Mouse (Mus musculus) spleen, embryonic (tissue): ENCODE data around the gene Best3.

Source experiments
- CTCF ChIA-PET: fragments of 350-600 bp; sonication (Branson Sonifier 250); formaldehyde crosslinking; loops from one replicate; lab custom pipeline; 2022; lab: Charles Lee

Gene Best3

DNA sequence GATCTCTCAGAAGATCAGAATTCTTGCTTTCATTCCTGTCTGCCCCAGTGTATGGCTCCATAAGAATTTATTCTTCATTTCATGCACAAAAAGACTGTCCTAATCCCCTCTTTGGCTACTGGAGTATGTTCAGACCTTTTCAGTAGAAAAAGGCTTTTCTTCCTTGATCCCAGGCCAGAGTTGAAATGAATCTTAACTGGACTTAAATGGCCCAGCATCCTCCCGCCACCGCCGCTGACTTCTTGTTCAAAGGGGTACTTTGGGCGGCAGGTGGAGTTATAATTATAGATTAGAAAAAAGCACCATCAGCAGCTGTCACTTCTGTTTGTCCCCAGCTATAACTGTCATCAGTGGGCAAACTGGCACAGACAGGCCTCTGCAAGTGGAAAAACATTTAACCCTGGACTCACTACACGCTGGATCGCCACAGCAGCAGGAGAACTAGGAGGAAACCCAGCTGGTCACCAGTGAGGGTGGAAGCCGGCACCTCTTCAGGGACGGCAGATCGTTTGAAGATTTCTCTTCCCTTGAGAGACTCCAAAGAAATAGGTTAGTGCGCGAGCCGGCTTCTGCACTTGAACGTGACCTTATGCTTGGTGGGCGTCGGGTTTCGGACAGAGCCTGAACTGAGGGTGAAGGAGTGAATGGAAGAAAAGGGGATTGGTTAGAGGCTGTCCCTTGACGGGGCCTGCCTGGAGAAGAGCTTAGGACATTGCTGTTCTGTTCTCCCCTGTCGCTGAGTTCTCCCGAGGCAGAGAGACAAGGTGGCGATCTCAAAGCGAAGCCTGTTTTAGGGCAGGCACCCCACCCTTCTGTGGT is at the start of gene Best3:
Gene Best3, plus strand, starts transcription at position 51 of the 819 bp plus-strand sequence.
- CTCF ChIA-PET: no interaction called here

DNA sequence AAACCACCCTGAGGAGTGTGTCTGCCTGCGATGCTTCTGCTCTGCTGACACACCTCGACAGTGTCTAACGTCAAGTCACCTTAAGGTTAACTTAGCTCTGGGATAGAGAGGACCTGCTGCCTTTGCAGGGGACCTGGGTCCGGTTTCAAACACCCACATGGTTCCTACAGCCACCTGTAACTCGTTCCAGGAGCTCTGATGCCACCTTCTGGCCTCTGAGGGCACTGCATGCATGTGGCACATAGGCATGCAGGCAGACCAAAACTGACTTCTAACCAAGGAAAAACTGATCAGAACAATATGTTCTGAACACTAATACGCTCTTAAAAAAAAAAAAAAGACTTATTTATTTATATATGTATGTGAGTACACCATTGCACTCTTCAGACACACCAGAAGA is 43.1 kb upstream of the Best3 start:
- CTCF ChIA-PET: no interaction called here

DNA sequence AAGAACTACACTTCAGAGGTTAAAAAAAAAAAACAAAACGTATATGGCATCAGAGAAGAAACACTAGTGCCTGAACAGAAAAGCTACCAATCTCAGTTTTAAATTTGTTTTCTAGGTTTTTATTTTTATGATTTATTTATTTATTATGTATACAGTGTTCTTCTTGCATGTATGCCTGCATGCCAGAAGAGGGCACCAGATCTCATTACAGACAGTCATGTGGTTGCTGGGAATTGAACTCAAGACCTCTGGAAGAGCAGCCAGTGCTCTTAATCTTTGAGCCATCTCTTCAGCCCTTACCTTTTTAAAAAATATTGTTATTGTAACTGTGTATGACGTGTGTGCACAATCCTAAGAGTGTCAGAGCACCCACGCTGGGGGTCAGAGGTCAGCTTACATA is 42.0 kb upstream of the Best3 start:
- CTCF ChIA-PET: no interaction called here

DNA sequence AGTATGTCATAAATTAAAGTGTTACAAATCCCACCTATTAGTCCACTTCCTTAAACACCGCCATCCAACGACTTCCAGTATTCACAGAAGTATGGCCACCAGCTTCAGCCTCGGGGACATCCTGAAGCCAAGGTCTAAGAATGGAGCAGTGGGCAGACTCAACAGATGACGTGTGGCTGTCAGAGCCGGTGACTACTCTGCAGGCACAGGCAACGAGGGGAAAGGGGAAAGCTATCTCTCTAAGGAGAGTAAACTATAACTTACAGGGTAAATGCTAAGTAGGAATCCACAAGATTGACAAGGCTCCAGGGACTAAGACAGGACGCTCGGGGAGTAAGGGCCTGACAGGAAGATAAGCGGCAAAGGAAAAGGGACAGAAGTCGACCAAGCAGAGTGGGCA is 41.2 kb upstream of the Best3 start:
- CTCF ChIA-PET: interaction anchor here (0.6 kb wide), 2 partner anchors 92 to 998 kb away, joined by 3 to 6 read pairs; no protein-coding TSS in a partner anchor

DNA sequence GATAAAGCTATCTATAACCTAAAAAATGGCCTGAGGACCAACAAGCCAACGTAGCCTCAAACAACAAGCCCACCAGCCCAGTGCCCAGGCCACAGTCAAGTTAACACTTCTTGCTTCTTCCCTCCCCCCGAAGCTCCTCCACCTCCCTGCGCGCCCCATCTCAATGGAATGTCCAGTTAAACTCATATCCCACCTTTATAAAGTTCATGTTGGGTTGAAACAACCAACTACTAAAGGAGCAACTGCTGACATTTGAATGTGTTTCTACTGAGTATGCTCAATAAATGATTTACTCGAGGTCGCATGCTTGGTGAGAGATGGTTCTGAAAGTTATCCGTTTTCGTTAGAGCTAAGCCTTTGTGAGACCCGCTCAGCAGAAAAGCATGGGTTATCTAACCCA is 37.7 kb upstream of the Best3 start:
- CTCF ChIA-PET: interaction anchor here (0.5 kb wide), 1 partner anchor 261 kb away, joined by 3 read pairs; no protein-coding TSS in a partner anchor

DNA sequence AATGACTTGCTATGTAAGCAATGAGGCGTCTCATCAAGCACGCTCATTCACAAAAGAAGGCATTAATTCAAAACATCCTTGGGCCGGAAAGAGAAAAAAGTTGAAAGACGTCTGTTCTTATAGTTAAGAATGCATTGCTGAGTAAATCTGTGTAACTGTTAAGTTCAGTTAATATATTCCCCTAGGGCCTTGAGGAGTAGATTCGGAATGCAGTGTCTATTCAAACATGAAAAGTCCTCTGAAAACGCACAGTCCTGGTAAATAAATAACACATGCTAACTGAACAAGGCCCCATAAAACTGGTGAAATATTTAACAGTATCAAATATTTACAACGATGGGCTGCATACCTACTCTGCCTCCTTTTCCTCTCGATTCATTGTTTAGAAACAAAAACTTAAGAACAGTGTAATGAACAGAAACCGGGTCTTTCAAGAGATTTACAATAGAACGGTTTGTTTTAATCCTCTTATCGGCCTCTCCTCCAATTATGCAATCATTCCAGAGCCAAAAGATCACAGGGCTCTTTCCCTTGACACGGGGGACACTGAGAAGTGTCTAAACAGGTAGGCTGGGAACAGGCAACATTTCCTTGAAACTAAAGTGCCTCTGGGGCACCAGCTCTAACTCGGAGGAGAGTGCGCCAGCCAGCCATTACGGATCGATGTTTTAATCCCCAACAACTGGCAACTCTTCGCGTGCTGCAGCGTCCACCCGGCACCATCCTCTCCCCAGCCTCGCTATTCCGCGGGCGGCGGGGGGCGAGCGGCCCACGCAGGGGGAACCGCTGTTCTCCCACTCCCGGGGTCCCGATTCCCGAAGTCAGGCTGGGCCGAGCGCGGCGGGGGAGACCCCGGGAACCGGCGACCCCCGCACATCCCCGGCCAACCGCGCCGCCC is 36.8 kb upstream of the Best3 start:
- CTCF ChIA-PET: no interaction called here

DNA sequence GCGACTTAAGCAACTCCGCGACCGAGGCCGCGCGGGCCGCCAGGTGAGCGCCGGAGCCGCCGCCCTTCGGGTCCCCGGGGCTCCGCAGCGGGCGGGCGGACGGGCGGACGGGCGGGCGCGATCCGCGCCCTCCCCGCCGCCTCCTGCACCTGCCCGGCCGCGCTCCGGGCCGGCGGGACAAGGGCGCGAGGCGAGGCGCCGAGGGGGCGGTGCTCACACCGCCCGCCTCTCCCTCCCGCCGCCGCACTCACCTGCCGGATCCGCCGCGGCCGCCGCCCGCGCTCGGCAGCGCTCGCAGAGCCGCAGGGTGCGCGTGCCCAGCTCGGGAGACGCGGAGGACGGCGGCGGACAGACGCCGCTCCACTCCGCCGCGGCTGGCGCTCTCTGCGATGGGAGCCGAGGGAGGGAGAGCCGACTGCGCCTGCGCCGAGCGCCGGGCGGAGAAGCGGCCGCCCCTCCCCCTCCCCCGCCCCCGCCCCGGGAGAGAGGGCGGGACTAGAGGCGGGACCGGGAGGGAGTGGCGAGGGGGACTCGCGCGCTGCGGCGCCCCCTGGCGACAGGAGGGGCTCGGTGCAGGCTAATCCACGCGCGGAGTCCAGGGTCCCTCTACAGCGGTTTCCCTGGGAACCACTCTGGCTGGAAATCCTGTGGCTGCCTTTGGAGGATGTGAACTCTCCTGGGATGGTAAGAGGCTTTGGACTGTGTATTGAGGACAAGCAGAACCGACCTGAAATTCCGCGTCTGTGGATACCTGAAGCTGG is 35.9 kb upstream of the Best3 start, which contains the start of gene Rab3ip:
Gene Rab3ip, minus strand, starts transcription at position 761 of the 761 bp plus-strand sequence.
- CTCF ChIA-PET: interaction anchor here (0.7 to 0.8 kb wide), 2 partner anchors 10 to 18 kb away, joined by 3 read pairs; no protein-coding TSS in a partner anchor

DNA sequence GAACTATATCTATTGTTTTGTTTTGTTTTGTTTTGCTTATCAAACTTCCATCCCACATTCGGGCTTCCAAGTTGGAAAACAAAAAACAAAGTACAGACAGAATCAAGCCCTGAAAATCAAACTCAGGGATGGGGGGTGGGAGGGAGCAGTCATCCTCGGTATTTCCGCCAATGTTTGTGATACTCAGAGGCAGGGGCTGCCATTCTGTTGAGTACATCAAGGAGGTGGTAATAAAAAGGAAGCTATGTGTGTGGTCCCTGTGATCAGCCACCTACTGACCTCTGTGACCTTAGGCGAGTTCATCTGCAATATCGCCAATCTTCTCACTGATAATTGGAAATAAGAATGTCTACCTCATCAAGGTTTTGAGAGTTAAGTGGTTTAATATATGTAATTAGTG is 35.2 kb upstream of the Best3 start:
- CTCF ChIA-PET: interaction anchor here (0.7 to 0.8 kb wide), 2 partner anchors 11 to 17 kb away, joined by 3 read pairs; no protein-coding TSS in a partner anchor

DNA sequence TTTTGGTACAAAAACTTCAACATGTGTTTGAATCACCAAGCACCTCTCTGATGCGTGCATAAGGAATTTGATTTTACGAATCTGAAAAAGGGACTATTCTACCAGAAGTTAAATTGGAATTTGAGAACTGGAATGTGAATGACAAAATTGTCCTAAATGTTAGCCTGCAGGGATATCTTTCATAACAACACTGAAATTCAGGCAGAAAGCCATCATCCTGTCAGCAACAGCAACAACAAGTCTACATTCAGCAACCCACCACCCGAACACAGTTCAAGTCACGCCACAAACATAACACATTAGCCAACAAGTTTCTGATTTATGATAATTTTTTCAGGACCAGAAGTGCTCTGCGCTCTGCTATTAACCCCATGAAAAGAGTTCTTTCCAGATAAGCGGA is 30.9 kb upstream of the Best3 start:
- CTCF ChIA-PET: interaction anchor here (0.6 kb wide), 1 partner anchor 55 kb away, joined by 4 read pairs; no protein-coding TSS in a partner anchor

DNA sequence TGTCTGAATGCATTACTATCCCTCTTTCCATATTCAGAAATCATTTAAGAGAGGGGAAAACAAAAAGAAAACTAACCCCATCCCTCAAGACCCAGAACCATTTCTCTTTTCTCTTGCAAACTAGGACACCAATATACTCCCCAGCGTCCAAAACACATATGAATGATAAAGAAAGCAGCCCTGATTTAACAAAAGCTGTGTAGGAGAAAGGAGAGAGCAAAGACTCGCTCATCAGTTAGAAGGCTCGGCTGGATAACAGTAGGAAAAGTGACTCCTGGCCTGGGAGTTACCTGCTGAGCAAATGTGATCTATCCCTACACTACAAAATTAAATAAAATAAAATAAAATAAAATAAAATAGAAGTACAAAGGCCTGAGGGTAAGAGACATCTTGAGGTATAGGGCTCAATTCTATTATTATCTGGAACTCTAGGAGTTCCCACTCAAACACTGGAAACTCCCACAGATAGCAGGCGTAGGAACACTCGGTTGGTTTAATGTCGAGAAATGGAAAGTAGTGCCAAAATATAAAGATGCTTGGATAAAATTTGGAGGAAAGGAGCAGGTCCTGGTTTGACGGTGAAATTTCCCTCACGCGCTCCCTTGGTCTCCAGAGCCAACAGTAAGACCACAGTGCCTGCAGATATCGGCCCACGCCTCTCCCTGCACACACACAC is 29.5 kb upstream of the Best3 start:
- CTCF ChIA-PET: no interaction called here

DNA sequence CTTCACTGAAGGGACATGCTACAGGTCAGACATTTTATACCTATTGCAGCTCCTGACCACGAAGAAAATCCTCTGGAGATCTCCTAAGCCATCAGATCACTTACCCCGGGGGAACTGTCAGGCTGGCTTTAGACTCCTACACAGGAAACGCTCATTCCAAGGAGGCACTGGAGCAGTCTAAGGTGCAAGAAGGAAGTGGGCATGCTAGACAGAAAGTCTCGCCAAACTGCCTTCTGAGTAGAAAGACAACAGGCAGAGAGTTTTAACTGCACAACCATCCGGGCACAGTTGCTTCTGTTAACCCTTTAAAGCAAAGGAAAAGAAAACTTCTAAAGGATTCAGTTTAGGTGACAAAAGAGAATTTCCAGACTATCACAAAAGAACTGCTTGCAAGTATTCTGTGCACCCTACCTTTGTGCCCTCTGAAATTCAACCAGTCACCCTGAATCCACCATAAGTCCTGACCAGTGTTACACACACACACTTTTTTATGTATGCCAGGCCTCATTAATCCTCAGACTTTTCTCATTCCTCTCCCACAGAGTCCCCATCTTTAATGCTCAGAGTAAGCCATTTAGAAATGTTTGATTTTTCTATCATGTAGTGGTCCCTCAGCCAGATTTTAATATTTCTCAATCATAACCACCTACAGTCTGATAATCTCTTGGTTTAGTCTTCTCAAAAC is 28.1 kb upstream of the Best3 start:
- CTCF ChIA-PET: interaction anchor here (0.6 kb wide), 1 partner anchor 744 kb away, joined by 9 read pairs; no protein-coding TSS in a partner anchor

DNA sequence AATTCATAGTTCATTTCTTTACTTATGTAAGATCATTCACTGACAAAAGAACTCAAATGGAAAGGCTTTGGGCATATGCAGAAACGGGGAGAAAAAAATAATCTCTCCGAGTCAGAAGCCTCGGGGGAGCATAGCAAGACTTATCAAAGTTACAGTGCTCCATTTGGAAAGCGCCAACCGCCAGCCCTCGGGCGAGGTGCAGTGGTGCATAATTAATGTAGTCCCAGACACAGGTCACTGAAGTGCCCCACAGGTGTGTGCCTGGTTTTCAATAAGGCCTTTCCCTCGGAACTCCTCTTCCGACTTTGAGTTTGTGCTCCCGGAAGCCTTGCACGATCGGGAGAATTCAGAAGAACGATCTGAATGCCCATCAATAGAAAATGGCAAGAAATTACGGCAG is 24.0 kb upstream of the Best3 start:
- CTCF ChIA-PET: no interaction called here

DNA sequence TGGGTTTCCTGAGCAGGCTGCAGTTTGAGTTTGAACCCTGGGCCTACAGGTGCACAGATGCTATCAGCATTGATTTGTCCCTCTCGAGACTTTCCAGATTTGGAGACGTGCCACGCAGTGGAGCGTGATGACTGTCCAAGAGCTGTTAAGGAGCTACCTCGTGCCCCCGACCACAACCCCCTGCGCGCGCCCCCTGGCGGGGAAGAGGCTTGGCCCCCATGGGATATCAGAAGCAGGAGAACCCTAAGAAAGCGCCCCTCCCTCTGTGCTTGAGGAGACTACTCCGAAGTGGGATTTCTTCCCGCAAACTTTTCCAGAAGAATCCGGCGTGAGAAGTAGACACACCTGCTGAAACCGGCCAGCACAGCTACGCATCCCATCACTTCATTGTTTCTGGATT is 23.3 kb upstream of the Best3 start:
- CTCF ChIA-PET: no interaction called here

DNA sequence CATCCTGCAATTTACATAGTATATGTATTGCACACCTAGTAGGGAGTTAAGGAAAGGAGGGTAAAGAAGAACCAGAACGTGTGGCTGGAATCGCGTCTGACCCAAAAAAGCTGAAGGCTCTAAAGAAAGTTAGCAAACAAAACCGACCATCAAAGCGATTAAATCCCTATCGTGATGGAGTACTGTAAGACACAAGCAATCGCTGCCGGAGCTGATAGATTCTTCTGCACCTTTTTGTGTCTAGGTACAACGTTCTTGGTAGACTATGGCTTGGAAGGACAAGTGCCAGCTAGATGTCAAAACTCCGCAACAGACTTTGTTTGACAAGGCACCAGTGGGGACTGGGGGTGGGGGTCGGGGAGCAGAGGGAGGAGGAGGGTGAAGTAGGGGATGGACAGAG is 22.0 kb upstream of the Best3 start:
- CTCF ChIA-PET: interaction anchor here (0.6 kb wide), 1 partner anchor 267 kb away, joined by 4 read pairs; no protein-coding TSS in a partner anchor

DNA sequence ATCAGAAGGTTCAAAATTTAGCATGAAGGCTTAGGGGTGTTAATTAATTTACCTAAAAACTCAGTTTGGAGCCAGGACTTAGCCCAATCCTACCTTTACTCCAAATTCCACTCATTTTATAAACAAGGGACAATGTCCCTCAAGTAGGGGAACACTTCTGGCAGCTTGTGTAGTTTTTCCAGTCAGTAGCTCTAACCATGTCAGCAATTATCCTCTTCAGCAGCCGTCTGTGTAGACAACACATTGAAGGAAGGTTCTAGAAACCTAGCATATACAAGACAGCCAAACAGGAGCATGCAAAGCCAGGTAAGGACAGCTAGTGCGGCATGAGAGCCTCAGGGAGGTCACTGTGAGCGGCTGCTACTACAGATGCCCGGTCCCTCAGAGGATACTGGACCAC is 21.5 kb upstream of the Best3 start:
- CTCF ChIA-PET: interaction anchor here (0.6 kb wide), 1 partner anchor 266 kb away, joined by 4 read pairs; no protein-coding TSS in a partner anchor

DNA sequence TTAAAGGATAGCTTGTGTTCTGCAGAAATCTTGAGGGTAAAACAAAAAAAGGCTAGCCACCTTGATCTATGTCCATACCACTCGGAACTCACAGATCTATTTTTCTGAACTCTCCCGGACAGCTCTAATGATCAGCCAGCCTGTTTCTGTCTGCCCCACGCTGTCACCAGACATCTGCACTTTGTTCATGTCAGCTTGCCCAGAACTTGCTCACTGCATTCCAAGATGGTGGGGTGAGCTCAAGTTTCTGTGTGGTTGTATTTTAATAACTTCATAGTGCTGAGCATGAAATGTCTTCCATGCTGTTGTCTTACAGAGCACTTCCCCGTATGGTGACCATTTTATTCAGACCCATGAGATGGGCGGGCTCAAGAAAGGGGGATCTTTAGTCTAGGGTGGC is 20.8 kb upstream of the Best3 start:
- CTCF ChIA-PET: no interaction called here

DNA sequence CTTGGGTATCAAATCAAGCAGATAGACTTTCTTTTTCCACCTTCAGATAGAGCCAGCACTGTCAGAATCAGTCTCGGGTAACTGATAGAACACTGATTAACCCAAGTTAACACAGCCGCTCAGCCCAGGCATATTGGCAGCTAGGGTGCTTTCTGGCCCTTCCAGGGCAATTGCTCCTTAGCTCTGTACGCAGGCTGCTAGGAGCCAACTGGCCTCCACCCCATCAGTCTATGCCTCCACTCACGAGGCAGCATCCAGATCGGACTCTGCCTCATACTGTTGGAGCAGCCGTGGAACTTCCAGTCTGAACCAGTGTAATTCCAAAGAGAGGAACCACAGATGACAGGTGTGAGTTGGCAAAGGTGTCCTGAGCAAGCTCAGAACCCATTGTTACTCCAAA is 20.0 kb upstream of the Best3 start:
- CTCF ChIA-PET: no interaction called here

DNA sequence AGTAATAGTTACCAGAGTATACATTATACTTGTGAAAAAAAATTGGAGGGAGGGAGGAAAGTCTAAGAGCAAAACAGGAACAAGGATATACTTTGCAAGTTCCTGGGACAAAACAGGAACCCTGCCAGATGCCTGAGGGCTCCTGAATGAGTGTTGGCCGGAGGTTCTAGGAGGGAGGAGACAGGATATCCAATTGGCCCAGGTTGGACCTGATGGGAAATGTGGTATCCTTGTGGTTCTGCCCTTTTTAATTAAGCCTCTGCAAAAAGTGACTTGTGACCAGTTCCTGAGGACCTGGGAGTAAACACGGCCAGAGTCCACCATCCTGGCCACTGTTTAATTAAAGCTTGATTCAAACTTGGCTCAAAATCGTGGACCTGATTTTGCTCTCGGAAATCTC is 17.4 kb upstream of the Best3 start:
- CTCF ChIA-PET: no interaction called here

DNA sequence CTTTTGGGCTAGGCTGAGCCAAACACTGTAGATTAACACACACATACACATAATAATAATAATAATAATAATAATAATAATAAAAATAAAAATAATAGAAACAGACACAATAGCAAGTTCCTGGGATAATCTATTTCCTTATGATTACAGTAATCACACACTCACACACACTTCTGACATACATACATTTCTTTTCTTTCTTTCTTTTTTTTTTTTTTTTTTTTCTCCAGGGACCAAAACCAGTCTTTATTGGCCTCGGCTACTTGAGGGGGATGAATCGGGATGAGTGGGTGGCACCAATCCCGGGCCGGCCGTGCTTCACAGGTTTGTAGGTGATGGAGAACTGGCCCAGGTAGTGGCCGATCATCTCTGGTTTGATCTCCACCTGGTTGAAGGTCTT is 13.6 kb upstream of the Best3 start, which contains the start of gene Gm10271:
Gene Gm10271, minus strand, starts transcription at position 101 of the 400 bp plus-strand sequence.
- CTCF ChIA-PET: no interaction called here

DNA sequence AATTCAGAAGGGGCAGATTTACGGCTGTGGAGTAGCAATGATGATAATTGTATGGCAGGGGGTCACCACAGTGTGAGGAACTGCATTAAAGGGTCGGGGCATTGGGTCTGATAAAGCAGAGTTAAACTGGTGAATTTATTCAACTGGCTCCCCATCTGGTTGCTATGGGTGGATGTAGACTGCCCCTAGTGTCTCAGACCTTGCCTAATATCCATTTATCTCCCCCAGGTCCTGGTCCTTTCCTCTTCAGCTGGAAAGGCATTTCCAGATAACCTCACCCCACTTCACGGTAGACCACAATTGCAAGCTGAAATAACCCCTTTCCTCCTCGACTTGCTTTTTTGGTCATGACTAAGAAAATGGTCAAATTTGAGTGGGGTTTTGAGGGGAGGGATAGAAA is 8.7 kb upstream of the Best3 start:
- CTCF ChIA-PET: no interaction called here
